Mouse (Mus musculus) kidney, adult 8-10 months (tissue): Measurements from ENCODE around the gene Adamts17.

Source experiments
- DNase-seq, 2 experiments: peaks; one replicate each; pipeline ENCODE4 v3.0.0; 2022

Adamts17 gene

DNA sequence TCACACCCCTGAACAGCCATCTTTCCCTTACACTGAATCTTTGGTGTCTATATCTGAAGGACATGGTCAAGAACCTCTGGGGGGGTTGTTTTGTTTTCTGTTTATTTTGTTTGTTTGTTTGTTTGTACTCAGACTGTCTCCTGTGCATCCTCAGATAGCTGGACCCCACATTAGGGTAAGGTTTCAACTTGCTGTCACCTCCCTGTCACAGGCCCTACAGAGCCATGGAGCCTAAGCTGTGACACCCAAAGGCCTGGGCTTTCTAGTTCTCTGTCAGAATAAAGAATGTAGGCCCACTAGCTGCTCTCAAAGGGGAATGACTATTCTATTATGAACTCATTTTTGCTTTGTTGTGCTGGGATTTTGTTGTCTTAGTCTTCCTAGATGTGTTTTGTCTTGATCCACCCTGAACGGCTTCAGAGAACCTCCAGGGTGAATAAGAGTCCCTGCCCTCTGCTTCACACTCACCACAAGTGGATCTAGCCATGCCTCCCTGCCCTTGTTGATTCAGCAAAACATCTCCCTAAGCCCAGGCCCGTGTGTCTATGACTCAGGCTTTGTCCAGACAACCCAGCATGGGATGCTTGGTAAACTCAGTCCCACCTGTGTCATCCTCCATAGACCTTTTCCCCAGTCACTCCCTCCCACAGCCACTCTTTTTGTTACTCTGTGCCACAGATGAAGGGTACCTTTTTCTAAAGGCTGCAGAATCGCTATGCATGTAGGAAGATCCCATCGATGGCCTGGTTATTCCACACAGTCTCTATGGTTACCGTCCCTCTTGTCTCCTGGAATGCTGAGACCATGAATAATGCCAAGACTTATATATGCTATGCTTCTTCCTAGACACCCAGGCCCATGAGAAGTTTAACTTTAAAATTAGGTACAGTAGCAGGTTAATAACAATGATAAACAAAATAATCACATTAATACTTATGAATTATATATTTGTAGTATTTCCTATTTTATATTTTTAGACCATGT is 197.3 kb downstream of the Adamts17 start:
- no peak for DNase-seq

- peak in 1 of 2 experiments; percentile 11 for DNase-seq
Observed at GRCm38 (mm10) chr7:67037726-67038520, 198.4 kb downstream of the Adamts17 start.

DNA sequence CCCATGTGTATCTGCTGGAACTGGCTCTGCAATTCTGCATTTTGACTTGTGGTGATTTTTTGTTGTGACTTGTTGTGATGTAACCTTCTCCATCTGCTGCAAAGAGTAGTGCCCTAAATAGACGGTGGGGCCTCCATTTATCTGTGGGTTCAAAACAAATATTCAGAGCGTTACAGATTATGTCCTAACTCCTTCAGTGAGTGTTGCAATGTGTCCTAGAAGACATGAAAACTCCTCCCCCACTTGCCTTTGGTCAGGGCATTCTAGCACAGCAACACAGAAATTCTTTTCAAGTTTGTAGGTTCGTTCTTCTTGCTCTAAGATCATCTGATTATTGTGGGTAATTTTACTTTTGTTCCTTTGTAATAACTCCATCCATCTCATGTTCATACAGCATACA is 199.6 kb downstream of the Adamts17 start:
- no peak for DNase-seq

DNA sequence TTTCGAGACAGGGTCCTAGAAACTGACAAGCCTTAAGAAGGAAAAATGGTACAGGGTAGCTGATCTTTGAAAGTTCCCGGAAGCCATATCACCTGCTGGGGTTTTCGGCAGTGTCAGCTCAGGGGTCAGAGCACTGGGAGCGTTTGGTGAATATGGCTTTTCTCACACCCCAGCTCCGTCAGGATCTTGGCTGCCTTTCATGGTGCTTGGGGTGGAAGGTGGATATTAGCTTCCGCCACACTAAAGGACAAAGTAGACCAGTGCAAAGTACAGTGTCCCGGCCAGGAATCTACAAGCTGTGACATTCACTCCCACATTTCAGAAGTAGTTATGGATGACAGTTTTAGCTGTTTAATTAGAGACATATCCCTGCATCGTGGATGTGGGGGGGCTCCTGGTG is 200.3 kb downstream of the Adamts17 start:
- DNase-seq, result peak; percentile 13 to 39

DNA sequence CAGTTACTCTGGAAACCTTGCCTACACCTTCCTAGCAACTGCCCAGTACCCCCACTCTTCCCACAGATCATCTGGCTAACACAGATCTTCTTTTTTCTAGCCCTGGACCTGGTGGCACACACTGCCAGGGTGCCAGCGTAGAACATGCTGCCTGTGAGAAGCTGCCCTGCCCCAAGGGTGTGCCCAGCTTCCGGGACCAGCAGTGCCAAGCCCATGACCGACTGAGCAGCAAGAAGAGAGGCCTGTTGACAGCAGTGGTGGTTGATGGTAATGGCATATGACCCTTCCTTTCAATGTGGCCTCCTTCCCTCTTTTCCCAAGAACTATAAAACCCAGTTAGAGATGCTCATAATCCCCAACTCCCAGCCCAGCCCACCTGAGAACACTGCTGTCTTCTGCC is 202.2 kb downstream of the Adamts17 start:
- DNase-seq, result no peak

DNA sequence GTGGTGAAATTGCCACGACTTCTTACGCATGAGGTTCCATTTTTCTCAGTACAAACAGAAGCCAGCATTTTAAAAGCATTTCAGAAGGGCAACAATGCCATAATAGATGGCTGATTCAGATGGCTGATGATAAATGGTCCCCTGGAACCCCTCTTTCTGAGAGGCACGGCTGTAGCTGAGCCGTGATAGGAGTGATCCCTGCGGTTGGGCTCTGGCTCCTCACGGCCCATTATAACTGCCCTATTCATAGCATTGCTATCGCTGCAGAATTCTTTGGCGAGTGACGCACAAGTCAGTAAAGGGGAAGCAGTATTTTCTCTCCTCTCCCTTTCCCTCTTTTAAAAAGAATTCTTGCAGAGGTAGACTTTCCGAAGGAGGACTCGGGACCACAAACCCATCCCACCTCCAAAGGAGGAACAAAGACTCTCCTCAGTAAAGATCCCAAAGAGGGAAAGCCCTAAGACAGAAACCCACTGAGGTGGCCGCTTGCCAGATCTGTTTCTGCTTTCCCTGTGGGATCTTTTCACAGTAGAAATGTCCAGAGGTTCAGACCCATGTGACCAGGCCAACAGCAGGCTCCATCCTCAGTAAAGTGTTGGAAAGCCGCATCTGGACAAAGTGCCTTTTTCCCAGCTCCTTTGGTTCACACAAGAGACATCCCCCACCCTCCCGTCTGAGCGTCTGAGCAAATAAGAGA is 204.7 kb downstream of the Adamts17 start:
- no peak for DNase-seq

DNA sequence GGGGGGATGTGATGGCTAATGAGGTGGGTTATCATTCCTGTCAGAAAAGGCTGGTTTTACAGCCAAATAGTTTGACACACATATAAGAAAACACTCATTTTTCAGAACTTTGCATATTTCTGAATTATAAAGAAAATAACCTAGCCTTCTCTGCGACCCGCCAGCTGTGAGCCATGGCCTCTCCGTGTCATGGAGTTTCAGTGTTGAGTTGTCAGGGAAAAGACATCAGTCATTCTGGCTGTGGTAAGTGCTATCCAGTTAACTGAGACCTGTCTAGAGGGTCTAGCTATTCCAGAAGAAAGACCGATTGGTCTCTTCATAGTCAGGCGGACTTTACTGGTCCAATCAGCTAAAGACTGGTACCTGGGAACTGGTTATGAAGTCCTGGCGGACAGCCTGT is 205.7 kb downstream of the Adamts17 start:
- DNase-seq, result no peak

DNA sequence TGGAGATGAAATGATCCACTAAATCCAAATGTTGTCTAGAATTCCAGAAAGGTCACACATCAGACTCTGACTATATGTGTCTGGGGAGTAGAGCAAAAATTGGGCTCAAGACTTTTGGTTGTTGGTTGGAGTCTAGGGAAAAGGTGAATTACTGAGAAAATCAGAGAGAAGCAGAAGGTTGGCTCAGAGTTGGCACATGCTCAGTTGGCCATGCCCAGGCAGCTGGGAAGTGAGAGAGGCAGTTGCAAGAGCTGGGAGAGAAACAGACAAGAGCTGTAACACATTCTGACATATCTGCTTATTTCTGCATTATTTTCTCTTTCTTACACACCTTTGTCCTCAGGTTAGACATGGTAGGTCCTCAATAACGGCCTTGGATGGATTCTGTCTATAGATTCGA is 209.7 kb downstream of the Adamts17 start:
- DNase-seq, result no peak

DNA sequence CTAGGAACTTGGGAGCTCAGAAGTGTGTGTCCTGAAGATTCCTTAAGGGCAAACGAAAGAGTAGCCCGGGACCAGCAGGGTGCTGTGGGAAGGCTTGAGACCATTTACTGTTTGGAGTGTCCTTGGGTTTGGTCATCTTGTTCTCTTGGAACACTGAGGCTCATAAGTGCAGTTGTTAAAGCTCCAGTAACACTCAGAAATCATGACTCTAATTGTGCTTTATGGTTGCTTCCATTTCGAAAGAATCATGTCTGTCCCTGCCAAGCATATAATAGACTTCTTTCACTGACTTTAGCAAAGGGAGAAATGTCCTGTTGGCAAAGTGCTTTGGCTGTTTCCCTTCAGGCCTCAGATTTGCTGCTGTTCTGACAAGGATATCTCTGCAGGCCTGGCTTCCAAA is 210.9 kb downstream of the Adamts17 start:
- no peak for DNase-seq

- no peak for DNase-seq
Observed at GRCm38 (mm10) chr7:67051089-67051718, 211.7 kb downstream of the Adamts17 start.

DNA sequence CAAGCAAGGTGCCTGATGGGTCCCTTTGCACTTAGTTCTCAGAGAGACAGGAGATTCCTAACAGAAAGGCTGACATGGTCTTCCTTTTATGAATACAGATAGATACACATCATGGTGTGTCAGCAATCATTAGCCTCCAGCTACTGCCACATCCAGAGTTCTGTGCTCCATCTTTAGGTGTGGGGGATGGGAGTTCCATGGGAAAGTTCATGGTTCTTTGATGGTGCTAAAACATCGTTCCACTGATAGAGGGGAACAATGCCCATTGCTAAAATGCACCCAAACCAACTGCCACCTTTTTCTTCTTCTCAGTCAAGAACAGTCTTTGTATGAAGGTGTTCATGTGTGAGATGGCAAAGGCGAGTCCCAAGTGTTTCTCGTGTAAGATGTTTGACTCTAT is 215.3 kb downstream of the Adamts17 start:
- no peak for DNase-seq

DNA sequence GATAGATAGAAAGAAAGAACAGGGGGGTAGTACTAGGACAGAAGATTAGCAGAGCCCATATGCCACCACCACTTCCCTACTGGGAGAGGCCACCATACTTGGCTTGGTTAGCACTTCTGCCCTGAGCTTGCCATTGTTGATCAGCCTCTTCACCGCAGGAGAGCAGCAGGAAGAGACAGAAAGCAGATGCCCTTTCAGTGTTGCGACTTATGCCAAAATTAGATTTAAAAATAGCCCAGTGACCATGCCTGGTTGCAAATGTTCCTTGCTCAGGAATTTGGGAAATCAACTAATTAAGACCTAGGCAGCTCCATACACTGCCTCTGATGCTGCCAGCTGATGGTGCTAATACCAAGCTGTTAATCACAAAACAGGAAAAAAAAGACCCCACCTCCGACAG is 216.0 kb downstream of the Adamts17 start:
- DNase-seq, result no peak

DNA sequence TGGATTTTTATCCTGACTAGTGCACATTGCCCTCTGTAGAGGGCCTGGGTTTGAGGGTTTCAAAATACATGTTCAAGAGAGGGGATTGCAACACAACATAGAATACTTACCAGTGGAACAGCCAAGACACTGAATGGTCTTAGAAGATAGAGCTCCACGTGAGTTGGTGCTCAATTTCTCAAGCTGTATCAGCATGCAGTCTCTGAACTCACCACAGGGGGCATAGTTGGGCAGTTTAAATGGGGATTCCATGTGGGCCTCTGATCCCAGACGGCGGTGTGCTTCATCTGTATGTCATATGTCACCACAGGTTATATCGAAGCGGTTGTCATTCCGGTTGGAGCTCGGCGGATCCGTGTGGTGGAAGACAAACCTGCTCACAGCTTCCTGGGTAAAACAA is 222.2 kb downstream of the Adamts17 start:
- DNase-seq, result peak in 1 of 2 experiments; percentile 36

DNA sequence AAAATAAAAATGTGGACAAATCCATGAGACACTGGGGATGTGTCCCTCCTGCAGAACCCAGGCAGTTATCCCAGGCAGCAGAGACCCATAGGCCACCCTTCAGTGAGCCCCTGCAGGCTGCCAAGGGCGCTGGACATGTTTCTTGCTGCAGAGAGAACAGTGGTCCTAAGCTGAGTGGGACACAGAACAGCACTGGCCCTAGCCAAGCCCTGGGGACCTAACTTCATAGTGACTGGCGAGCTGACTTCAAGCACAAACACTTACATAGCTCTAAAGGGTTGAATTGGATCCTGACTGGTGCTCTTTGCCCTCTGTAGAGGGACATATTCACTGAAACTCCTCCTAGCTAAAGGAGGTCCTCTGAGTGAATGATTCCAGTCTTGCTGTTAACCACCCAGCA is 223.0 kb downstream of the Adamts17 start:
- DNase-seq, result no peak

- peak; percentile 23 to 32 for DNase-seq
Observed at GRCm38 (mm10) chr7:67064627-67065305, 225.2 kb downstream of the Adamts17 start.

- DNase-seq, result no peak
Observed at GRCm38 (mm10) chr7:67065631-67066030, 226.1 kb downstream of the Adamts17 start.

DNA sequence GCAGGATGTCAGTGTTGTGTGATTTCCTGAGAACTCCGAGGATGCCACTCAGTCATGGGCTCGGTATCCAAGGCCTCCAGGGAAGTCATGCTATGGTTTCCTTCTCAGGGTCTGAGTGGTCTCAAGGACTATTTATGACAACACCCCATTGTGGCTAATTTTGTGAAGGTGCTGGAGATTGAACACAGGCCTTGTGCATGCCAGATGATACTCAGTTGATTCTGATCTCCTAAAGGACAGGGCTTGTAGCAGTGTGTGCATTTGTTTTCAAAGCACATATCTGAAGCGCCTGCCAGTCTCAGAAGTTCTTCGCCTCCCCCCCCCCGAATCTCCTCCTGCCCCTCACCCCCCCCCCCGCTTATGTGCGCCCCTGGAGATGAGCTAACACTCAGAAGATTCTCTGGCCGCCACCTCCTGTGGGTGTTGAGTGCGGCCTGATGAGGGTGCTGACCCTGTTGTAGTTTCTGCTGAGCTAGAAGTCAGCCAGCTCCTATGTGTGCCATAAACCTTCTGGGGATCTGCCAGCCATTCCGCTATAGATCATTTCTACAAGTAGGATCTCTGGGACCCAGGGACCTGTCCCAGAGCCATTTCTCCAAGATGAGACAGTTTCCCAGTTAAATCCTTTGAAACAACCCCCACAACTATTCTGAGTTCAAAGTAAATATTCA is 232.6 kb downstream of the Adamts17 start:
- DNase-seq, result no peak

- no peak for DNase-seq
Observed at GRCm38 (mm10) chr7:67082751-67083150, 243.2 kb downstream of the Adamts17 start.

DNA sequence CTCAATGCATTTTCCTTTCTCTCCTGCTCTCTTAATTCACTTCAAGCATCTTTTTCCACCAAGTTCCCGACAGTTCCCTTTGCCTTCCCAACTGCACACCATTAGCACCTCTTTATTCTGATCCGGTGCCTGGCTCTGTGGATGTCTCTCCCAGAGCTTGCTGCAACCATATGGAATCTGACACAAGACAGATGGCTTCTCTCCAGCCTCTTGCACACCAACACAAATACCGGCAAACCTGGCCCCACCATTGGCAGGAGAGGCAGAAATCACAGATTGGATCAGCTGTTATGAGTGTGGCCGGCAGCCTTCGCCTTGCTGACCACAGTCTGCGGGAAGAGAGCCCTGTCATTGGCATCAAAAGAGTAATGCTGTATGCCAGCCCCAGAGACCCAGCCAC is 248.2 kb downstream of the Adamts17 start:
- DNase-seq, result no peak

GRCm38 (mm10) chr7:67097096-67097495 is 257.6 kb downstream of the Adamts17 start:
- no peak for DNase-seq

GRCm38 (mm10) chr7:67101418-67101973 is 262.0 kb downstream of the Adamts17 start:
- no peak for DNase-seq
